Mouse (Mus musculus): ENCODE results near the gene Ccdc42.
A peak's percentile ranks its signal among the peaks of the same experiment; 100 is the strongest.

The Ccdc42 gene

DNA sequence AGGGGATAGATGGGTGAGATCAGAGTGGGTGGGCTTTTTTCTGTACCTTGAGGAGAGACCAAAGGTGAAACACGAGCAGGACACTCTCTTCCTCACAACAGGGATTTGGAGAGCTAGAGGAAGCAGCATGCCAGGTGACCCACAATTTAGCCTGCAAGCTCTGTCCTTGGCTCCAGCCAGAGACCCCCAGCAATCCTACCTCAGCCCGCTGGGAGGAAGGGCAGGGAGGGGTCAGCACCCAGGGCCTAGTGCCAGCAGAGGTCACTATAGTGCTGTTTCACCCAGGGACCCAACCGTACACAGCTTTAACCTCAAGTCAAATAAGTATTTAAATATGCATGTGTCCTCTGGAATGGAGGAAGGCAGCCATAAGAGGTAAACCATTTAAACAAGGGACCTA, 931 bp upstream of the Ccdc42 start:
- no peak for DNase-seq (ENCODE audit: low read depth)

DNA sequence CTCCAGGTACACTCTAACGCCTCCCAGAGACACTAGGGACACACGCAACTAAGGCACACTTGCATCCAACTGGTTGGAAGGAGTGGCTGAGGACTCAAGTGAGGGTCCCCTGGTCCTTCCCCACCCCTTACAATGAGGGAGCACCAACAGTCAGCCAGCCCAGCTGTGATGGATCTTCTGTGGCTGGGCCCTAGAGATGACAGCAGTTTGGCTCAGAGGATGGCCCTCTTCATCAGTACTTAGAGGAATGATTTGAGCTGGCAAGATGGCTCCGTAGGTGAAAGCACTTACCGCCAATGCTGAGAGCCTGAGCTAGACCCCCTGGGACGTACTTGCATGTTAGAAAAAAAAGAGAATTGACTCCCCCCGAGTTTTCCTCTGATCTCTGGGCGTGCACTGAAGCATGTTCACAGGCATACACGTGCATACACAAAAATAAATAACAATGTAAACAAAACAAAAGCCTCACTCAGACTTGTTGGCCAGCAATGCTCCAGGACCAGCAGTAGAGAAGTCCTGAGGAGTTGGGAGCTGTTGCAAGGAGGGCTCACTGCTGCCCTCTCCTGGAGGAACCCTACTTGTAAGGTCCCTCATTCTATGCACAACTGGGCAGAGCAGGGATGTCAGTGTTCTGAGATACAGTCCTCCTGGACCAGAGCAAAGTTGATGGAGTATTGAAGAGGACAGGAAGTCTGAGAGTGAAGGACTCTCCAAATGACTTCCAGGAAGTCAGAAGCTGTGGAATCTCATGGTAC, 2.4 kb downstream of the Ccdc42 start:
- peak; percentile 67 for DNase-seq (ENCODE audit: low read depth)

- no peak for DNase-seq (ENCODE audit: low read depth)
Observed at GRCm38 (mm10) chr11:68591708-68592107, 4.9 kb downstream of the Ccdc42 start.

GRCm38 (mm10) chr11:68593247-68593646, 6.4 kb downstream of the Ccdc42 start:
- DNase-seq (ENCODE audit: low read depth), result no peak

GRCm38 (mm10) chr11:68597912-68598311, 11.1 kb downstream of the Ccdc42 start:
- no peak for DNase-seq (ENCODE audit: low read depth)

DNA sequence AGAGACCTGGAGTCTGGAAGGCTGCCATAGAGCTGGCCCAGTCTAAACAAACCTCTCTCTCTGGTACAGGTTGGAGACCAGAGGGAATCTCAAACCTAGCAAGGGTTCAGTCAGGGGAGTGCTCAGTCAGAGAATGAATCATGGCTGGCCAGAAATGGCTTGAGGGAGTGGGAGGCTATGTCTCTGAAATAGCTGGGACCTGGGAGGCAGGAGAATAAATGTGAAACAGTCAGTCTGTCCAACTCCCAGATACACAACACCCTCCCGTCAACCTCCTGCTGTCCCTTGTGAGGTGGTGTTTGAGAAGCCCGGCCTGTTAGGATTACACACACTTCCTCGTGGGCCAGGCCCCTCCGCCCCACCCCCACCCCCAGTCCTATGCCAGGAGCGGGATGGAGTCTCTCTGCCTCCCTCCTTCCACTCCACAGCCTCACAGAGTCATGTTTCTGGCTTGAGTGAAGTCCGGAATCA, 13.8 kb downstream of the Ccdc42 start:
- DNase-seq (ENCODE audit: low read depth), result no peak

- no peak for DNase-seq (ENCODE audit: low read depth)
Observed at GRCm38 (mm10) chr11:68601486-68601991, 14.7 kb downstream of the Ccdc42 start.

- DNase-seq (ENCODE audit: low read depth), result no peak
Observed at GRCm38 (mm10) chr11:68602200-68602931, 15.5 kb downstream of the Ccdc42 start.

DNA sequence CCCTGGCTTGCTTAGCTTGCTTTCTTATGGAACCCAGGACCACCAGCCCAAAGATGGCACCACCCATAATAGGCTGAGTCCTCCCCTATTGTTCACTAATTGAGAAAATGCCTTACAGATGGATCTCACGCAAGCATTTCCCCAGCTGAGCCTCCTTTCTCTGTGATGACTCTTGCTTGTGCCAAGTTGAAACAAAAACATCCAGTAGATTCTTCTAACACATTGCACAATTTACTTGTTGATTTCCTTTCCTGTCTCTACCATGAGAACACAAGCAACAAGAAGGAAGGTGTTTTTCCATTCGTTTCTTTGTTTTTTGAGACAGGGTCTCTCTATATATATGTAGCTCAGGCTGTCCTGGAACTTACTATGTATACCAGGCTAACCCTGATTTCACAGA, 20.2 kb downstream of the Ccdc42 start:
- no peak for DNase-seq (ENCODE audit: low read depth)

GRCm38 (mm10) chr11:68609910-68610566, 23.2 kb downstream of the Ccdc42 start:
- no peak for DNase-seq (ENCODE audit: low read depth)

DNA sequence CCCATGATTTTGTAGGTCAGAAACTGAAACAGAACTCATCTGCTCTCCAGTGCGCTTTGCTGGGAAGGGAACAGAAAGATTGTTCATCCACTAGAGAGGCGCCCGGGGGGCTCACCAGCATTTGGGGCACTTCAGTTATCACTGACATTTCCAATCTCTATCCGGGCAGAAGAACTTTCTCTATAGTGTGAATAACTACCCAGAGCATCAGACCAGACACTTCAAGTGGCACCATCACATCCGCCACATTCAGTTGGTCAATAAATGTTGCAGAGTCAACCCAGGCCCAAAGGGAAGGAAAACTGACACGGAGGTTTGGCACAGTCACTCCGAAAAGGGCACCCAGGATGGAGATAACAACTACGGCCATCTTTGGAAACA, 23.7 kb downstream of the Ccdc42 start:
- DNase-seq (ENCODE audit: low read depth), result no peak

DNA sequence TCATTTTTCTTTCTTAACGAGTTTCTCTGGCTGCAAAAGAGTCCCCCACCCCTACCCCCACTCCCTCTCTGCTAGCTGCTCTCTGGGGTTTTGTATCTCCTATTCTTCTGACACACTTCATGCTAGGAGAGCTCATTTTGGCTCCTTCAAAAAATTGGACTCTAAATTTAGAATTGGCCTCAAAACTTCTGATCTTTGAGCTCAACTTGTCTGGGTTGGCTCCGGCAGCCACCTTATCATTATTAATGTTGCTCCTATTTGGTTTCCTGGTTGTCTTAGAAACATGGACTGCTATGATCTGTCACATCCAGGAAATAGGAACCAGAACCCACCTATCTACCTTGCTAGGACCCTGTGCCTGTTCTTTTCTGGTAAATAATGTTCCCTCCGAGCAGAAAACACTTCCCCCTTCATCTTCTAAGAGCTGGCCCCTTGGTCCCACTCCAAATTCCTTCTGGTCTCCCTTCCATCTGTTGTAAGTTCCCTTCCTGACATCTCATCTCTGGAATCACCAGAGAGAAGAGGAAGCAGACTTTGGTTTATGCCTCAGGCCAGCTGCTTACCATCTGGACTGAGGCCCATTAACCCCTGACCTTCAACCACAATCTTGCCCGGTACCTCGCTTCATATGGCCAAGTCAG, 26.4 kb downstream of the Ccdc42 start:
- no peak for DNase-seq (ENCODE audit: low read depth)

DNA sequence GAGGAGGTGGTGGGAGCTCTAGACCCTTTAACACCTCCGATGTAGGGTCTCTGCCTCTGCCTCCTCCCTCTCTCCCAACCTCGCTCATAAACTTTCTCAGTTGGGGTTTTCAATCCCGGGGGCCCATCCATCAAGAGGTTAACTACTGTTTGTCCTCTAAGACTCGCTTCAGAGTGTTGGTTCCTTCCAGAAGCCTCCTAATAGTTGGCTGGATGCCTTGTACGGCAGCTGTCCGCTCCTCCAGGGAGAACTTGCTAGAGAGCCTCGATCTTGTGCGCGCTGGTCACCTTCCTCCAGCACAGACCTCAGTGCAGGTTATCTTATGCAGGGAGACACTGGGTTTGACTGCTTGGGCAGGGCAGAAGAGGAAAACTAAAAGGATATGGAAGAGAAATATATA, 35.9 kb downstream of the Ccdc42 start:
- no peak for DNase-seq (ENCODE audit: low read depth)

DNA sequence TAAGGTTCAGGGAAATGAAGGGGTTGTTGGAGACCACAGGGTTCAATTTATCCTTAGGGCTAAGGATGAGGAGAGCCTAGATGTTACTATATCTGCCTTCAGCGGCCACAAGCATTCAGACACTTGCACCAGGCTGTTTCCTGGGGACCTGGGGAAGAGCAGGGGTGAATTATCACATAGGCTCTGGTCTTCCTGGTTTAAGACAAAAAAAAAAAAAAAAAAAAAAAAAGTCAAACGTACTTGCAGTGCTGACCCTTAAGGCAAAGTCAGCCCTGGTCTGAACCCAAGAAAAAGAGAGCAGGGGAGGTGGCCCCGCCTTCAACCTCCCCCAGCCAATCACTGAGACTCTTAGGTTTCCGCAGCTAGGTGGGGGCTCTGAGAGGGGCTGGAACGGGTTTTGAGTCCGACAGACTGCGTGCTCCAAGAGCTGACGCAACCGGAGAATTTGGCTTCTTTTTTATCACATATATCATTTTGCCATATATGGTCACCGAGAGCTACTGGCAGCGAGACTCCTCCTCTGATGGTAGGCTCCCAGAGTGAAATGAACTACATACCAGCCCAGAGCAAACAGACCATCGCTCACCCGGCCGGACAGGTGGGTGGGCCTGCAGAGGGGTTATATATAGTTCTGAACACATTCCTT, 36.5 kb downstream of the Ccdc42 start:
- peak; percentile 37 for DNase-seq (ENCODE audit: low read depth)

GRCm38 (mm10) chr11:68623871-68624258, 37.0 kb downstream of the Ccdc42 start:
- DNase-seq (ENCODE audit: low read depth), result no peak

GRCm38 (mm10) chr11:68631611-68632316, 44.9 kb downstream of the Ccdc42 start:
- no peak for DNase-seq (ENCODE audit: low read depth)

DNA sequence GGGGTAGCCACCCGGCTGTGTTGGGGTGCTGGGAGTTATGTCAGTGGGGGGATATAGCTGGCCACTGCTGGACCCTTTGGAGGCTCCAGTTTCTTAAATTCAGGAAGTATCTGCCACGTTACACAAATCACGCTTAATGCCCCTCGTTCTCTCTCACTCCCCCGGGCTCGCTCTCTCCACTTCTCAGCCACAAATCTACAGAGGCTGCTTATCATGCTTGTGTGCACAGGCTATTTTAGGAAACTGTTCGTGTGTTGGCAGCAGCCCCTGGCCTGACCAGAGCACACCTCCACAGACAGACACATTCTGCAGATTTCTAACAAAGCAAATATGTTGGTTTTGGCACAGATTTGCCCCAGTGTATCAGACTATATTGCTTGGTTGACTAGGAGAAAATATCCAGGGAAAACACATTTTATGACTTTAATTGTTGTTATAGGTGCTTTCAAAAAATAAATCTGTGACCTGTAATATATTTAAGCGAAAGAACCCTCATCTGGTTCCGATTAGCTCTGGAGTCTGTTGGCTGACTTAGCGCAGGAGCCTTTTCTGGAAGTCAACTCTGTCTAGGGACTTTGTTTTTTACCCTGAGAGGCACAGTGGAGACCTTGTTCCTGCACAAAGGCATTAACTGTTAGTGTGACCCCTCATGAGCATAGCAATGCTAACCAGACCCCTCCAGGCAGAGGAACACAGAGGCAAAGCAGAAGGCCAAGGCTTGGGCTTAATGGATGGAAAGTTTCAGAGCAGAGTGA, 51.2 kb downstream of the Ccdc42 start:
- DNase-seq (ENCODE audit: low read depth), result no peak

DNA sequence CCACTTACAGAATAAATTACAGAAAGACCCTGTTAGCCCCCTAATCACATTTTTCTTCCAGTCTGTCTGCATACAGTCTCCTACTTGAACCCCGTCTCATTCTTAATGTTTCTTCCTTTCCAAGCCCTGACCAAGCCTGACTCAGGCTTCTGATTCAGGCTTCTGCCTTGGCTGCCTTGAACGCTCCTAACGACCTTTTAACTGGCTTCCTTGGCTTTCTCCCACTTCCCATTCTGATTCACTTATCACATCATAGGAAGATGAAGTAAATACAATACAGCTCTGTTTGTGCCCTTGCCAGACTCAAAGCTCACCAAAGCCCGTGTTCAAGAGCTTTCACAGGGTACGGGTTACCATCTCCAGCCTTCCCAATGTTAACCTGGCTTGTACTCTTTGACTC, 54.5 kb downstream of the Ccdc42 start:
- no peak for DNase-seq (ENCODE audit: low read depth)

GRCm38 (mm10) chr11:68644781-68645180, 58.0 kb downstream of the Ccdc42 start:
- DNase-seq (ENCODE audit: low read depth), result no peak
